Mouse (Mus musculus): ENCODE results near the gene Tprkb. TPM values are rescaled to one million over a fixed set of nuclear protein-coding genes. Genes with fewer than 3 reads are reported as not detected.
A peak's percentile ranks its signal among the peaks of the same experiment; 100 is the strongest.
"Not testable (repeated sequence)": the region's sequence is repeated elsewhere in the genome, so short reads cannot be mapped to it uniquely, and the experiment has no call there.

The Tprkb gene
- 10 to 100 TPM; 61.0 to 72.7 (median 62.6) TPM for total RNA-seq (2022)

GRCm38 (mm10) chr6:85911587-85911986 is at the start of gene Tprkb:
Gene Tprkb (plus strand): TSS chr6:85911865.
- DNase-seq (ENCODE audit: low spot score in 2 of 2), result no peak

- no peak for DNase-seq (ENCODE audit: low spot score in 2 of 2)
Measured at GRCm38 (mm10) chr6:85862565-85862964, 49.1 kb upstream of the Tprkb start.

DNA sequence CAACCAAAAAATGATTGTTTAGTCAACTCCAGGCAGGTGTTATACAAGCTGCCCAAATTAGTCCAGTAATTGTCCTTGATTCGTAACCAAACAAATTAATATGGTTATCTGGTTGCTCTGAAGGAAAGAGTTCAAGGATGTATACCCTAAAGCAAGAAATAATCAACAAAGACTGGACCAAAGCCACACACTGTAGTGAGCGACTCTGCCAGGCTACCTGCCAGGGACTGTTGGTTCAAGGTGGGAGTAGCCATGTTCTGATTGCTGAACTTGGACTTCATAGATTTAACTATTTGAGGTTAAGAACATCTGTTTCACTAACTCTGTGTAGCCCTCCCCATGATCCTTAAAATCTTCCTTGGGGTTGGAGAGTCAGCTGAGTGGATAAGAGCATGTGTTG is 48.5 kb upstream of the Tprkb start:
- no peak for DNase-seq (ENCODE audit: low spot score in 2 of 2)

GRCm38 (mm10) chr6:85863840-85864239 is 47.8 kb upstream of the Tprkb start:
- DNase-seq (ENCODE audit: low spot score in 2 of 2), result no peak

GRCm38 (mm10) chr6:85864900-85865639 is 46.6 kb upstream of the Tprkb start:
- not testable (repeated sequence) for DNase-seq (ENCODE audit: low spot score in 2 of 2)

DNA sequence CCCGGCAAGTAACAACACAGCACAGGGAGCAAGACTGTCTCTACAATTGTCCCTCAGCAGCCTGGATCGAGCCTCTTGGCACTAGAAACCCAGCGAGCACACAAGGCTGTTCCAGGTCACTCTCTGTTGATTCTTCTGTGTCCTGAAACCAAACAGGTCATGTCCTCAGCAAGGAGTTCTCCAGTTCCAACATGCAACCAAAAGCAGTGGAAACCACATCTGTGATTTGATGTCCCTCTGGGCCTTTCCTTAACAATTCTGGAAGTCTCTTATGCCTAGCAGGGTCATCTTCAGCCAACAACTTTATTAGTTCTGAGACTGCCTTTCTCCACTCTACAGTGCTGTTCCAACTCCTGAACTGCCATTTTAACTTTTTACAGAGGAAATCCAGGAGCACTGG is 45.5 kb upstream of the Tprkb start:
- not testable (repeated sequence) for DNase-seq (ENCODE audit: low spot score in 2 of 2)

DNA sequence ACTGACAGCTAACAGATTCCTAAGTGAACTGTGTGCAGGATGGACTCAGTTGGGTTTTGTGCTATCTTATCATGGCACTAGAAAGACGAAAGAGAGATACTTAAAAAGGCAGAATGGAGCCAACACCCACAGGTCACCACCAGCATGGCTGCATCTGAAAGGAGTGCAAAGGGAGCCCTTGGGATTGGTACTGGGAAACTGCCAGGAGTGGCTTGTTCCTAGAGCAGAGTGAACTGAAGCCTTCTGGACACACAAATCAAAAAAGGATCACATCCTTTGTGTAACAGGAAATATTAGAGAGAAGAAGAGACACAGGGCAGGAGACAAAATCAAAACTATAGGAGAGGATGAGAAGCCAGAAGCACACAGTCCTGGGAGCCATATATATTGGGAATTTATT is 44.7 kb upstream of the Tprkb start:
- DNase-seq (ENCODE audit: low spot score in 2 of 2), result not testable (repeated sequence)

GRCm38 (mm10) chr6:85867726-85868690 is 43.7 kb upstream of the Tprkb start:
- no peak for DNase-seq (ENCODE audit: low spot score in 2 of 2)

DNA sequence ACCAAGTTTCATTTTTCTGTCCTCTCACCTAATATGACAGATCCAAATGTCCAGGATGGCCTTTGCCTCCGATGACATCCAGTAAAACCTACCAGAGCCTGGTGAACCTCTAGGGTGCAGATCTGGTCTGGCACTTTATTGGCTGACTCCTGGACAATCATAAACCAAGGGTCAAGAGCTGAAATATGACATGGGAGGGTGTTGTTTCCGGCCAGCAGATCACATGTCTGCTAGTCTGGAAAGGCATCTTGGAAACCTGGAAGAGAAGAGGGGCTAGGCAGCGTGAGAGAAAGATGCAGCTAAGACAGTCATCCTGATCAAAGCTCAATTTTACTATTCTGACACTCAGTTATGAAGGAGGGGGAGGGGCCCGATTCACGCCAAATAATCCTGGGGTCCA is 42.7 kb upstream of the Tprkb start, which contains the start of gene Nat8f2:
TSS of gene Nat8f2 (minus strand) at position 153 of the 400 bp plus-strand sequence.
- not testable (repeated sequence) for DNase-seq (ENCODE audit: low spot score in 2 of 2)

GRCm38 (mm10) chr6:85883246-85883645 is 28.4 kb upstream of the Tprkb start:
- DNase-seq (ENCODE audit: low spot score in 2 of 2), result not testable (repeated sequence)

- DNase-seq (ENCODE audit: low spot score in 2 of 2), result no peak
Measured at GRCm38 (mm10) chr6:85884311-85884710, 27.4 kb upstream of the Tprkb start.

DNA sequence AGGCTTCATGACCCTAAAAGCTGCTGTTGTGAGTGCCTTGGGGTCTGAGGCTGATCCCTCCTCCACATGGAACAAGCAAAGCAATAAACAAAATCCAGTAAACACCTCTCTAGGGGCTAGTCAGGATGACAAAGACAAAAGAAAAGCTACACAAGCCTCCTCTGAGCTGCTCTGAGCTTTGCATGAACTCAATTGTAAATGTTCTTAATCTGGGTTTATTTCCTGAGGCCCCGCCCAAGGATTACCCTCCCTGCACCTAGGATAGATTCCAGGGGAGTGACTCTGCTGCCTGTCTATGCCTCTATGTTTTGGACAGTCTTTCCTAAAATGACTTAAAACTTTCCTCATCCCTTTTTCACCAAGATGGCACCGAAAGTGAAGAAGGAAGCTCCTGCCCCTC is 22.7 kb upstream of the Tprkb start:
- DNase-seq (ENCODE audit: low spot score in 2 of 2), result no peak

DNA sequence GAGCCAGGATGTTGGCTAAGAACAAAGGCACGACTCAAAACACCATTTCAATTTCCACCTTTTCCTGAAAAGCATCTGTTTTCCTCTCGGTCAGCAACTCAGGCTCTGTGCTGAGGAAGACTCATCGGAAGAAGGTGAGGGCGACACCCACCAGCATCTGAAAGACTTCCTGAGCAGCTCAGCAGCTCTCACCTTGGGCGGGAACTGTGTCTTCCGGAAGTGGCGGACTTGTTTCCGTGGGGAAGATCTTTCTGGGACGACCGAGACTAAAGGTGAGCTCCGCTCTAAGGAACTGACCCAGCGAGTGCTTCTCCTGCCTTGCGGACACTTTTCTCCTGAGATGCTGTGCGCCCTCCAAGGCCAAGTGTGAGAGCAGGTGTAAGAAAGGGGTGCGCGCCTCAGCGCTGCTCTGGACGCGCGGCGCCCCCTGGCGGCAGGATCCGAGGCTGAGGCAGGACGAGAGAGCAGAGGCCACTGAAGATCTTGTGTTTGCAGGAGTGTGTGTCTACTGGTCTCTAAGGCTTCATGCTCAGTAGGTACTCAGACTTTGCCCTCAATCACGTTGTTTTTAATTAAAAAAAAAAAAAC is 16.5 kb upstream of the Tprkb start:
- not testable (repeated sequence) for DNase-seq (ENCODE audit: low spot score in 2 of 2)

GRCm38 (mm10) chr6:85898596-85899475 is 12.8 kb upstream of the Tprkb start:
- DNase-seq (ENCODE audit: low spot score in 2 of 2), result not testable (repeated sequence)

GRCm38 (mm10) chr6:85902303-85902702 is 9.4 kb upstream of the Tprkb start:
- DNase-seq (ENCODE audit: low spot score in 2 of 2), result no peak

- peak; percentile 70 to 92 for DNase-seq (ENCODE audit: low spot score in 2 of 2)
Measured at GRCm38 (mm10) chr6:85904642-85905061, 7.0 kb upstream of the Tprkb start, which contains the start of gene Nat8f4. Gene Nat8f4 (minus strand): TSS chr6:85904884.

GRCm38 (mm10) chr6:85906911-85907351 is 4.7 kb upstream of the Tprkb start:
- DNase-seq (ENCODE audit: low spot score in 2 of 2), result peak; percentile 22 to 86

GRCm38 (mm10) chr6:85908341-85908740 is 3.3 kb upstream of the Tprkb start:
- no peak for DNase-seq (ENCODE audit: low spot score in 2 of 2)

- no peak for DNase-seq (ENCODE audit: low spot score in 2 of 2)
Measured at GRCm38 (mm10) chr6:85909704-85910103, 2.0 kb upstream of the Tprkb start.

- no peak for DNase-seq (ENCODE audit: low spot score in 2 of 2)
Measured at GRCm38 (mm10) chr6:85915141-85915538, 3.5 kb downstream of the Tprkb start.
